Mouse (Mus musculus): ENCODE data around the gene Nrde2. TPM values are rescaled to one million over a fixed set of nuclear protein-coding genes. Genes with fewer than 3 reads are reported as not detected.

Nrde2 gene
- 30.7 TPM for polyA plus RNA-seq (2017; shearing (Covaris generic))

GRCm38 (mm10) chr12:100159261-100159975, at the start of gene Nrde2:
Gene Nrde2 (minus strand): TSS chr12:100159653.

DNA sequence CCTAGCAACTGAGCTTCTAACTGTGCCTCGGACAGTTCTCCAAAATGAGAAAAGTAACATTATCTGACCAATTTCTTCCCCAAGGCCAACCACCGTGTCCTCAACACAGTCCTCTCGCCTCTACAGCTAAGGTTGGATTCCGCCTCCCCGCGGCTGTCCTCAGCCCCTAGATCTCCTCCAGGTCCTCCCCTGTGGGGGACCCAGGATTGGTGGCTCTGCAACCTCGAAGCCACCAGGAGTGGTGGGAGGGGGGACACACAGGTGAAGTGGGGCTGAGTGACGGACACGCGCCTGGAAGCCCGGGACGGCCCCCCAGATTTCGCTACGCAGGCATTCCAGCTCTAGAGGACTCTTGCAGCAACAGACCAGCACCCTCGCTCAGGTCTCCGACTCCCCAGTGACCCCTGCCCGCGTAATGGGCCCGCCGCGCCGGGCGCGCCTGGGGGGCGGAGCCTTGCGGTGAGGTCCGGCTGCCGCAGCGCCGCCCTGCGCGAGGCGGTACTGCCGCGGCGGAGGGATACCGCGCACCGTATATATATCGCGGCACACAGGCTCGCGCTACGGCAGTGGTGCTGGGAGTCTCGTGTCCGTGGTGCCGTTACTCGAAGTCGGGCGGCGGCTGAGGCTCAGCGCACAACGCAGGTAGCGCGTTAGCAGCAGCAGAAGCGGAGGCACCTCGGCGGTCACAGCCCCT, 39.7 kb upstream of the Nrde2 start, which contains the start of gene Calm1:
Gene Calm1 (plus strand): TSS at position 469 of the 694 bp plus-strand sequence.

DNA sequence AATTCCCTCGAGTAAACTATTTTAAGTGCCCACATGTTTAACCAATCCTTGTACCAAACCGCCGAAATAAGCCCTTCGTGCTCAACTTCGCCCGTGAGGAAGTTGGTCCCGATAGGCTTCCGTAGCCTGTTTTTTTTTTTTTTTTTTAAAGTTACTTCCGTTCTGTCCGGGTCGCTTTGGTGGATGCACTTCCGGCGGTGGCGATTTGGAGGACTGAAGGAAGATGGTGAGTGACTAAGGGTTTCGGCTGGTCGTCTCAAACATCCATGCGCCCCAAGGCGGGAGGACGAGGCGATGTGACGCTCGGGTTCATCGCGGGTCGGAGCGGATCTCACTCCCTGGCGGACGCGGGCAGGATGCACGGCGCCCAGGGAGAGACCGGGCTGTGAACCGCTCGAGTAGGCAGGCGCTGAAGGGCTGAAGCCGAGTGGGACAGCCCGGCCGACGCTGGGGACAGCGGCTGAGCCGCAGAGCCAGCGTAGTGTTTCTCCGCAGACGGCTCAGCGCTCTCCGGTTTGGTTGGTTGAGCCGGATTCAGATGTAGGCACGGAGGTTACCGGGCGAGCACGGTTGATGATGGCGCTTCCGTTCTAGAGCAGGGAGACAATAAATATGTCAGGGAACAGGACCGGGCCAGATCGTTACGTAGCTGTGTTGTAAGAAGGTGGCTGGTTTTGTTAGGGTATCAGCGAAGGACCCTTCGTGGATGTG, 49.3 kb downstream of the Nrde2 start, which contains the start of gene Psmc1:
Gene Psmc1 (plus strand): TSS at position 169 of the 711 bp plus-strand sequence.

Other genes with a start within 250 kb of the Nrde2 start
- gene Kcnk13, start 195.2 kb downstream of the Nrde2 start, polyA plus RNA-seq (2017; shearing (Covaris generic)): 0.13 TPM
- 160 TPM for gene Psmc1, start 49.5 kb downstream of the Nrde2 start, polyA plus RNA-seq (2017; shearing (Covaris generic))
- gene Calm1, start 39.8 kb upstream of the Nrde2 start, polyA plus RNA-seq (2017; shearing (Covaris generic)): 1,312 TPM

All from CD4-positive, CD25-positive, alpha-beta regulatory T cell (primary cell).